Mouse (Mus musculus): ENCODE results near the gene Hdac9. TPM values are rescaled to one million over a fixed set of nuclear protein-coding genes. Genes with fewer than 3 reads are reported as not detected.

Gene Hdac9
- total RNA-seq, 4 experiments from 2014 or later: 3.6 to 6.6 (median 5.9) TPM

GRCm38 (mm10) chr12:34806528-34806927 is 110.4 kb downstream of the Hdac9 start:
- DNase-seq (ENCODE audit: low spot score in 2 of 2): no peak

- no peak for DNase-seq (ENCODE audit: low spot score in 2 of 2)
Measured at GRCm38 (mm10) chr12:34803721-34804120, 113.2 kb downstream of the Hdac9 start.

GRCm38 (mm10) chr12:34802308-34802707 is 114.6 kb downstream of the Hdac9 start:
- no peak for DNase-seq (ENCODE audit: low spot score in 2 of 2)

- DNase-seq (ENCODE audit: low spot score in 2 of 2): no peak
Measured at GRCm38 (mm10) chr12:34801752-34802151, 115.1 kb downstream of the Hdac9 start.

GRCm38 (mm10) chr12:34797389-34797788 is 119.5 kb downstream of the Hdac9 start:
- DNase-seq (ENCODE audit: low spot score in 2 of 2): no peak

GRCm38 (mm10) chr12:34795487-34795886 is 121.4 kb downstream of the Hdac9 start:
- DNase-seq (ENCODE audit: low spot score in 2 of 2): no peak

GRCm38 (mm10) chr12:34792113-34792452 is 124.8 kb downstream of the Hdac9 start:
- DNase-seq (ENCODE audit: low spot score in 2 of 2): no peak

- DNase-seq (ENCODE audit: low spot score in 2 of 2): no peak
Measured at GRCm38 (mm10) chr12:34791213-34792112, 125.4 kb downstream of the Hdac9 start.

GRCm38 (mm10) chr12:34789031-34789982 is 127.6 kb downstream of the Hdac9 start:
- no peak for DNase-seq (ENCODE audit: low spot score in 2 of 2)

GRCm38 (mm10) chr12:34787380-34787779 is 129.5 kb downstream of the Hdac9 start:
- no peak for DNase-seq (ENCODE audit: low spot score in 2 of 2)

GRCm38 (mm10) chr12:34783574-34783973 is 133.3 kb downstream of the Hdac9 start:
- DNase-seq (ENCODE audit: low spot score in 2 of 2): no peak

- DNase-seq (ENCODE audit: low spot score in 2 of 2): no peak
Measured at GRCm38 (mm10) chr12:34779368-34779957, 137.4 kb downstream of the Hdac9 start.

- no peak for DNase-seq (ENCODE audit: low spot score in 2 of 2)
Measured at GRCm38 (mm10) chr12:34776170-34776569, 140.7 kb downstream of the Hdac9 start.

GRCm38 (mm10) chr12:34774071-34774470 is 142.8 kb downstream of the Hdac9 start:
- DNase-seq (ENCODE audit: low spot score in 2 of 2): no peak

- no peak for DNase-seq (ENCODE audit: low spot score in 2 of 2)
Measured at GRCm38 (mm10) chr12:34767226-34767775, 149.6 kb downstream of the Hdac9 start.

- no peak for DNase-seq (ENCODE audit: low spot score in 2 of 2)
Measured at GRCm38 (mm10) chr12:34747266-34747665, 169.6 kb downstream of the Hdac9 start.

GRCm38 (mm10) chr12:34725204-34725603 is 191.7 kb downstream of the Hdac9 start:
- DNase-seq (ENCODE audit: low spot score in 2 of 2): no peak

GRCm38 (mm10) chr12:34724274-34724673 is 192.6 kb downstream of the Hdac9 start:
- DNase-seq (ENCODE audit: low spot score in 2 of 2): no peak

GRCm38 (mm10) chr12:34722831-34723490 is 193.9 kb downstream of the Hdac9 start:
- DNase-seq (ENCODE audit: low spot score in 2 of 2): no peak

GRCm38 (mm10) chr12:34720906-34721305 is 196.0 kb downstream of the Hdac9 start:
- no peak for DNase-seq (ENCODE audit: low spot score in 2 of 2)

Data from gastrocnemius, adult 8-10 months (tissue).